Mouse (Mus musculus) stomach, postnatal 0 days (tissue): ENCODE data around the gene Rab4b.

Experiments used
- CTCF ChIP-seq: IDR thresholded peaks from 2 replicates; pipeline ENCODE4 v1.5.1; 2016; ENCODE audit warnings: antibody characterized with exemption, low read depth, mild to moderate bottlenecking, moderate library complexity
- EP300 ChIP-seq: optimal IDR thresholded peaks from 2 replicates; pipeline ENCODE3; 2016; ENCODE audit warnings: antibody characterized with exemption

DNA sequence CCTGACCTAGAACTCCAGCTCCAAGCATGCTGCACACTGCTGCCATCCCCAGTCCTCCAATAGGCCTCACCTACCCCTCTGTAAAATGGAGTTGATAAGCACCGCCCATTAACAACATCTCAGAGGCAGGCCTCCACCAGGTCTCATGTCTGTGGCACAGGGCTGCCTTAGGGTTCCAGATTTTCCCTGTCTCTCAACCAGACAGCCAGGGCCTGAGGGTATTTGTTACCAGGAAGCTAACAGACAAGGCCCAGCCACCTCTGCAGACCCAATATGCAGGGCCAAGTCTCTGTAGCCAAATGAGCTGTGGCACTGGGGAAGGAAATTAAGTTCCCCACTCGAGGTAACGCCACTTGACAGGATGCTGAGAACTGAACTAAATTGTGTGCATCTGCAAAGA is 17.8 kb downstream of the Rab4b start:
- TF ChIP-seq CTCF (no peak), EP300 (no peak)
